Mouse (Mus musculus): ENCODE measurements around the gene Rnf148. TPM values are rescaled to one million over a fixed set of nuclear protein-coding genes. Genes with fewer than 3 reads are reported as not detected.

Gene Rnf148
- not detected in 2 replicates for polyA plus RNA-seq (2012; rRNA removed)

GRCm38 (mm10) chr6:23655036-23655435 is at the start of gene Rnf148:
Rnf148 (minus strand) TSS chr6:23655136.

GRCm38 (mm10) chr6:23650205-23650604 is 4.7 kb downstream of the Rnf148 start, which contains the start of gene Rnf133:
Rnf133 (minus strand) TSS chr6:23650305.

Other genes with a start within 250 kb of the Rnf148 start
- not detected in 2 replicates for gene Rnf133, start 4.8 kb downstream of the Rnf148 start, polyA plus RNA-seq (2012; rRNA removed)
- 2.0 and 2.8 TPM in 2 replicates for gene Cadps2, start 184.3 kb upstream of the Rnf148 start, polyA plus RNA-seq (2012; rRNA removed)

All from central nervous system, embryonic 11.5 days (tissue).